Mouse (Mus musculus) liver, embryonic 16.5 days (tissue): Measurements from ENCODE around the gene Ptpn14. TPM values are rescaled to one million over a fixed set of nuclear protein-coding genes. Genes with fewer than 3 reads are reported as not detected.

Experiments
- ATAC-seq: fragments of 200-750 bp; cut with Nextera tagmentation; 2 replicates; pipeline ENCODE4 v1.8.0; 2017; ENCODE audit warnings: low read depth, mild to moderate bottlenecking, moderate number of reproducible peaks, moderate library complexity
- H3K27ac ChIP-seq: fragments of 300-500 bp; sonication (generic); 2 replicates; pipeline ENCODE4 v1.5.1; 2014; ENCODE audit warnings: mild to moderate bottlenecking, low read length
- H3K27me3 ChIP-seq: fragments of 300-500 bp; sonication (generic); 2 replicates; pipeline ENCODE4 v1.6.1; 2014; ENCODE audit warnings: low read depth, low read length, mixed read lengths; ENCODE audit not compliant: control insufficient read depth, insufficient read depth
- H3K36me3 ChIP-seq: fragments of 300-500 bp; sonication (generic); 2 replicates; pipeline ENCODE4 v1.6.1; 2014; ENCODE audit warnings: mild to moderate bottlenecking; ENCODE audit not compliant: control insufficient read depth, insufficient read depth
- H3K4me1 ChIP-seq: fragments of 300-500 bp; sonication (generic); 2 replicates; pipeline ENCODE4 v1.6.1; 2014; ENCODE audit warnings: low read depth, low read length, mixed read lengths; ENCODE audit not compliant: control insufficient read depth
- H3K4me2 ChIP-seq: fragments of 300-500 bp; sonication (generic); 2 replicates; pipeline ENCODE4 v1.6.1; 2014; ENCODE audit warnings: low read depth, low read length, mixed read lengths
- H3K4me3 ChIP-seq: fragments of 300-500 bp; sonication (generic); 2 replicates; pipeline ENCODE4 v1.5.1; 2014; ENCODE audit warnings: low read depth, mild to moderate bottlenecking, low read length
- H3K9ac ChIP-seq: fragments of 300-500 bp; sonication (generic); 2 replicates; pipeline ENCODE4 v1.6.1; 2014; ENCODE audit warnings: low read depth, low read length
- H3K9me3 ChIP-seq: fragments of 300-500 bp; sonication (generic); replicated peaks from 2 replicates; pipeline ENCODE4 v1.6.1; 2016; ENCODE audit warnings: low read length; ENCODE audit not compliant: control insufficient read depth
- WGBS: fragments of 180-500 bp; shearing (Covaris S2); extraction: QIAGEN DNeasy Blood & Tissue Kit; methylation state at CpG from one replicate; pipeline ENCODE4 v1.1.7; 2014; ENCODE audit not compliant: insufficient replicate concordance; 5-methylcytosine and 5-hydroxymethylcytosine counted together
- polyA plus RNA-seq: library from polyadenylated mRNA; unstranded; fragments of >200 nt; fragmentation: Nextera tagmentation; extraction: Ambion mirVana; gene quantifications from 2 replicates; pipeline ENCODE4 v1.2.1, GENCODE M21; 2015

The Ptpn14 gene
- polyA plus RNA-seq, 1 experiment from 2014 or later, result 0.38 TPM

DNA sequence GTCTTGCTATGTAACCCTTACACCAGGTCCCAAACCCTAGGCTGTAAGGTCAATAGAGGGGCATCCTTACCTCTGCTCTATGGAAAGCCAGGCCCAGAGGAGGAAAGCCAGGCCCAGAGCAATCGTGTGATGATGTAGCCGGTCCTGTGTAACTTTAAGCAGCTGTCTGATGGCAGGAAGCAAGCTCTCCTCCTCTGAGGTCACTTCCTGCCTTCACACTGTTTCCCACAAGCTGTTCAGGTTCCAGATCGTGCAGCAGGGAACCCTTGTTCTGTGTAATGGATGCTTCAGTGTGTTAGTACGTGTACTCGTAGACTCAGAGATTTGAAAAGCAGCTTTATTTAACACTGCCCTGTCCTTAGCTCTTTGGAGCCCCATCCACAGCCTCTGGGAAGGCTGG, 139.0 kb downstream of the Ptpn14 start:
- Histone ChIP-seq H3K36me3 (no peaks in the 10 kb centered on the region), H3K4me2 (peak overlapping the region; percentile 48), H3K9ac (no peak overlapping the region; the same call in 1 of the 2 replicates), H3K27ac (peak overlapping the region; percentile 70), H3K4me1 (peaks cover 26% of the 10 kb centered on the region), H3K9me3 (no peaks in the 10 kb centered on the region), H3K27me3 (no peaks in the 10 kb centered on the region), H3K4me3 (peak overlapping the region; percentile 20)
- ATAC-seq, result peak; percentile 7; the same call in 1 of the 2 replicates
- WGBS, result 9% methylated on average over 5 of the region's 5 CpGs

DNA sequence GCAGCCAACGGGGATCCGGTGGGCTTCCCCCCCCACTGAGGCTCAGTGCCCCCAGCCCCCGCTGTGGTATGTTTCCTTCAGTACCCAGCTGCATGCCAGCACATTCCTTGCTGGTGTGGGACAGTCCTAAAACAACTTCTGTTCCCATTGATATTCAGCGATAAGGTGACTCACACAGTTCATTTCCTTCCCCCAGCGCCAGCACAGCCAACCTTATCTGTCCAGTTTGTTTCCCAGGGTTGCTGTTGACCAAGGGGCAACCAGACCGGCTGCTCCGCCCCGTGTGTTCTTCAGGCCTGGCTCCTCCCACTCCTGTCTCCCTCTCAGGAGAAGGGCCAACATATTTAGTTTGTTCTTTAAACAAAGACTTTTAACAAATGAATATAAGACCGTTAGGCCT, 139.4 kb downstream of the Ptpn14 start:
- Histone ChIP-seq H3K4me2 (peak overlapping the region; percentile 48), H3K9me3 (no peaks in the 10 kb centered on the region), H3K27ac (peak overlapping the region; percentile 70), H3K9ac (no peak overlapping the region; the same call in 1 of the 2 replicates), H3K27me3 (no peaks in the 10 kb centered on the region), H3K4me1 (peaks cover 26% of the 10 kb centered on the region), H3K4me3 (peak overlapping the region; percentile 20), H3K36me3 (no peaks in the 10 kb centered on the region)
- 2% methylated on average over 9 of the region's 9 CpGs for WGBS
- peak; percentile 82 for ATAC-seq

DNA sequence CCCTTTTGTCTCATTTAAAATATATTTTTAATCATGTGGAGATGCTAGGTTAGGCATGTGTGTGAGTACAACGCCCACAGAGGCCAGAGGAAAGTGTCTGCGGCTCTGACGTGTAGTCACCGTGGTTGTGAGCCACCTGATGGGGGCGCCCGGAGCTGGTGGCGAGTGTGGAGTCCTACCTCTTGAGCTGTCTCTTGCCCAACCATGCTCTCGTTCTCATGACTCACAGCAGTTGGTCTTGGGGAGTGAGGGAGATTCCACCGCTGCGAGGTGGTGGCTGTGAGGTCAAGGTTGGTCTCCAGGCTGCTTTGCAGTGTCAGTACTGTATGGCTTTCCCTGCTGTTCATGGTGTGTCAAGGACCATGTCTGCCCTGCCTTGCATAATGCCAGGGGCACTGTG, 140.0 kb downstream of the Ptpn14 start:
- no peaks in the 10 kb centered on the region for H3K36me3 ChIP-seq
- 37% methylated on average over 10 of the region's 10 CpGs for WGBS
- no peaks in the 10 kb centered on the region for H3K9me3 ChIP-seq
- no peaks in the 10 kb centered on the region for H3K27me3 ChIP-seq
- peak overlapping the region; percentile 20 for H3K4me3 ChIP-seq
- peak overlapping the region; percentile 48; the same call in 1 of the 2 replicates for H3K4me2 ChIP-seq
- H3K27ac ChIP-seq, result 0 out of 2 replicates have a peak overlapping the region, but pooled peaks have one; percentile 16
- peaks cover 26% of the 10 kb centered on the region for H3K4me1 ChIP-seq
- no peak overlapping the region for H3K9ac ChIP-seq
- ATAC-seq, result no peak; the same call in 1 of the 2 replicates

DNA sequence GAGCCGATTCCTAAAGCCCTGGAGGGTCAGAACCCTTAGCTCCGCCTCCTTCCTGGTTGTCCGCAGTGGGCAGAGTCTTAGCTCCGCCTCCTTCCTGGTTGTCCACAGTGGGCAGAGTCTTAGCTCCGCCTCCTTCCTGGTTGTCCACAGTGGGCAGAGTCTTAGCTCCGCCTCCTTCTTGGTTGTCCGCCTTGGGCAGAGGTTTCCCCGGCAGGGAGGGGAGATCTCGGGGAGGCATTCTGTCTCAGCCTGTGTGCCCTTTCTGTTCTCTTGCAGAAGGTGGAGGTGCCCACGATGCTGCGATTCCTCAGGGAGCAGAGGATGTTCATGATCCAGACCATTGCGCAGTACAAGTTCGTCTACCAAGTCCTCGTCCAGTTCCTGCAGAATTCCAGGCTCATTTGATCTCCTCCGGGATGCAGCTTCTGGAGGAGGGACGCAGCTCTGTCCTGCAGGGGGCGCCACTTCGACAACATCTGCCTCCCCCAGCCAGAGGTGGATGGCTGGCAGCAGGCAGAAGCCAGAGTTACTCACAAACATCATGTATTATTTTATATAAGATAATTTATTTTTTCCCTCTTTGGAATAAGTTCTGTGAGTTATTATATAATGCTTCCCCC, 141.7 kb downstream of the Ptpn14 start:
- WGBS, result 71% methylated on average over 18 of the region's 18 CpGs
- no peak overlapping the region for H3K4me2 ChIP-seq
- no peaks in the 10 kb centered on the region for H3K9me3 ChIP-seq
- peaks cover 26% of the 10 kb centered on the region for H3K4me1 ChIP-seq
- no peak for ATAC-seq
- H3K4me3 ChIP-seq, result no peak overlapping the region
- H3K9ac ChIP-seq, result no peak overlapping the region
- H3K27ac ChIP-seq, result no peak overlapping the region
- no peaks in the 10 kb centered on the region for H3K36me3 ChIP-seq
- no peaks in the 10 kb centered on the region for H3K27me3 ChIP-seq

DNA sequence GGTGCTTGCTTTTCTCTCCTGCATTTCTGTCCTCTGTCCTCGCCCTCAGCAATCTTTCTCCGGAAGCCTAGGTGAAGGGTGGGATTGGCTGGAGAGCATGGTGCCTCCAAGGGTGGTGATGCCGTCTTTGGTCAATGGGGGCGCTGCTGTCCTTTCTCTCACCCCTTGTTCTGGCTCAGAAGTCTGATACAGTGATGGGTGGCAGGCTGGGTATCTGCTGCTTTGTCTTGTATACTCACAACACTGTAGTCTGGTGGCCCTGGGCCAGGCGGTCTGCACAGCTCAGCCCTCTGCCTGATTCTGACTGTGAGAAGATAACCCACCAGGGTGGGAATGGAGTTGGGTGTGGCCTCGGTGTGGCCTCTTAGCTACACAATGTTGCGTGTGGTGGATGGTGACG, 142.5 kb downstream of the Ptpn14 start:
- H3K36me3 ChIP-seq, result no peaks in the 10 kb centered on the region
- H3K9ac ChIP-seq, result no peak overlapping the region
- WGBS, result 34% methylated on average over 8 of the region's 8 CpGs
- no peaks in the 10 kb centered on the region for H3K27me3 ChIP-seq
- H3K27ac ChIP-seq, result no peak overlapping the region
- H3K9me3 ChIP-seq, result no peaks in the 10 kb centered on the region
- peaks cover 25% of the 10 kb centered on the region for H3K4me1 ChIP-seq
- H3K4me3 ChIP-seq, result no peak overlapping the region
- H3K4me2 ChIP-seq, result no peak overlapping the region
- ATAC-seq, result peak; percentile 23; the same call in 1 of the 2 replicates

DNA sequence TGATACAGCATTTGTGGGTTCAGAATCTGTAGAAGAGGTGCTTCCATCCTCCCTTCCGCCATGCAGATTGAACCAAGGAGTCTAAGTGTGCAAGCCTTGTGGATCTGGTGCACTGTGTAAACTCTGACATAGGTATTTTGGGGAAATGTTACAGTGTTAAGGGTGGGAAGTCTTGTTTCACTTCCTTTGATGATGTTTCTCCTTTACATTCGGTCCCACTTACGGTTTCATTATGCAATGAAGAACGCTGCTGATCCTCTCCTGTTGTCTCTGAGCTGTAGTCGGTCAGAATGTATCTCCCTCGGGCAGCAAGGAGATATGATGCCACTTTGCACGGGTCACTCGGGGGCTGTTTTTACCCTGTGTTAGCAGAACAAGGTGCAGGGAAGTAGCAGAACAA, 143.6 kb downstream of the Ptpn14 start:
- H3K9ac ChIP-seq, result no peak overlapping the region
- H3K9me3 ChIP-seq, result no peaks in the 10 kb centered on the region
- H3K27me3 ChIP-seq, result no peaks in the 10 kb centered on the region; the same call in 1 of the 2 replicates
- no peak overlapping the region for H3K4me2 ChIP-seq
- peaks cover 24% of the 10 kb centered on the region for H3K4me1 ChIP-seq
- no peak overlapping the region for H3K27ac ChIP-seq
- H3K4me3 ChIP-seq, result no peak overlapping the region
- no peaks in the 10 kb centered on the region for H3K36me3 ChIP-seq
- no peak for ATAC-seq
- WGBS, result 71% methylated on average over 8 of the region's 8 CpGs

DNA sequence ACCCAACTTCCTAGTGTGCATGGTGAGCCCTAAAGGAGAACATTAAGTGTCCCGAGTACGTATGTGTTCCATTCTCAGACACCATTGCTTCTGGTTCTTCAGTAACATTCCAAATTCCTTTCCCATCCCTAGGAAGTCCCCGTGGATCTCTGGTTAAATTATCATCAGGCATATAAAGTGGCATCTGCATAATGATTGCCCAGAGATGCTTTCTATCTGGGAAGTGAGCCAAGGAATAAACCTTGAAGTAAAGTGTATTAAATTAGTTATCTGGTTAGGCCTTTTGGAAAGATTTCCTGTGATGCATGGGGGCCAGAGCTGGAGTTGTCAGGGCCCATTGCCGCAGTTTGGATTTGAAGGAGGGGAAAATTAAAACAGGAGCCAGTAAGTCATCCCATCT, 144.0 kb downstream of the Ptpn14 start:
- H3K27ac ChIP-seq, result no peak overlapping the region
- no peak overlapping the region for H3K4me2 ChIP-seq
- no peak overlapping the region for H3K4me3 ChIP-seq
- H3K27me3 ChIP-seq, result no peaks in the 10 kb centered on the region; the same call in 1 of the 2 replicates
- no peaks in the 10 kb centered on the region for H3K9me3 ChIP-seq
- H3K36me3 ChIP-seq, result no peaks in the 10 kb centered on the region
- no peak for ATAC-seq
- WGBS, result 68% methylated on average over 4 of the region's 4 CpGs
- H3K9ac ChIP-seq, result no peak overlapping the region
- H3K4me1 ChIP-seq, result peaks cover 20% of the 10 kb centered on the region

DNA sequence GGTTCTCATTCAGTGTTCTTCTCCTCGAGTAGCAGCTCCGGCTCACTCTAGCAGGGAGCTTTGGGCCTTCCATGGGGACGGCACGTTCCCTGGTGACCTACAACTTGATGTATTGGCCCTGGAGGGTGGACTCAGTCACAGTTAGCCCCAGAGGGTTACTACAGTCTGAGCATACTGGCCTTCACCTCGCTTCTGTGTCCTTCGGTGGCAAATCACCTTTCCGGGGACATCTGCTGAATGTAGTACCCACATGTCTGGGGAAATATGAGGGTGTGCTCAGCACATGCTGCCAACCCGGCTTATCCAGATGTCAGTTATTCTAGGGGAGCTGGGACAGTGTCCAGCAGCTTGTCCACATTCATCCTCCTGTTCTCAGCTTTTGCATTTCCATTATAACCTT, 145.5 kb downstream of the Ptpn14 start:
- no peaks in the 10 kb centered on the region for H3K9me3 ChIP-seq
- H3K27me3 ChIP-seq, result no peaks in the 10 kb centered on the region; the same call in 1 of the 2 replicates
- H3K4me1 ChIP-seq, result peaks cover 8% of the 10 kb centered on the region
- no peak overlapping the region for H3K9ac ChIP-seq
- no peak overlapping the region for H3K27ac ChIP-seq
- 69% methylated on average over 8 of the region's 8 CpGs for WGBS
- H3K4me2 ChIP-seq, result no peak overlapping the region
- no peak for ATAC-seq
- no peaks in the 10 kb centered on the region for H3K36me3 ChIP-seq
- no peak overlapping the region for H3K4me3 ChIP-seq

DNA sequence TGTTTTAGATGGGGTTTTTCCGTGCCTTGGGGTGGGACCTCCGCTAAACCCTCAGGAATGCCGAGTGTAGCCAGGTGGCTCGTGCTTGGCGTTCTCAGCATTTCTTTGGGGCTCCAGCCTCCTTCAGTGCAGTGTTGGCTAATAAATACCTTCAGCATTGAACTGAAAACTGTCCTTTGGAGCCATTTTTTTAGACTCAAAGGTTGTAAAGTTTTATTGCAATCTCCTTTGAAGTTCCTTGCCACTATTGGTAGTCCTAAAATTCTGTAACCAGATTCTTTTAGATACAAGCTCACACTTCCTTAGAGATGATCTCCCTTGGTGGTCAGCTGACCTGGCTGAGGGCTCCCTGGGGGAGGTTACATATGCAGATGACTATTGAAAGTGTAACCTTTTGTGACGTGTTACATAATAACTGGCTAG, 147.4 kb downstream of the Ptpn14 start:
- no peak overlapping the region for H3K4me3 ChIP-seq
- no peaks in the 10 kb centered on the region; the same call in 1 of the 2 replicates for H3K27me3 ChIP-seq
- H3K27ac ChIP-seq, result no peak overlapping the region
- no peaks in the 10 kb centered on the region for H3K9me3 ChIP-seq
- peaks cover 8% of the 10 kb centered on the region for H3K4me1 ChIP-seq
- H3K9ac ChIP-seq, result no peak overlapping the region
- WGBS, result 36% methylated on average over 6 of the region's 6 CpGs
- ATAC-seq, result no peak
- H3K4me2 ChIP-seq, result no peak overlapping the region
- H3K36me3 ChIP-seq, result no peaks in the 10 kb centered on the region
